Mouse (Mus musculus) T-helper 17 cell (primary cell): ENCODE data around the gene Il1a.

ENCODE experiments used
- in situ Hi-C, 2 experiments: fragments of 300-600 bp; cut with MboI, MseI; formaldehyde crosslinking; loops; 1 replicate in 1 of 2; 2 replicates in 1 of 2; pipeline ENCODE4 v1.15.1; 2025; ENCODE audit warnings: high pct_unique_total_duplicates in 2 of 2

Gene Il1a

DNA sequence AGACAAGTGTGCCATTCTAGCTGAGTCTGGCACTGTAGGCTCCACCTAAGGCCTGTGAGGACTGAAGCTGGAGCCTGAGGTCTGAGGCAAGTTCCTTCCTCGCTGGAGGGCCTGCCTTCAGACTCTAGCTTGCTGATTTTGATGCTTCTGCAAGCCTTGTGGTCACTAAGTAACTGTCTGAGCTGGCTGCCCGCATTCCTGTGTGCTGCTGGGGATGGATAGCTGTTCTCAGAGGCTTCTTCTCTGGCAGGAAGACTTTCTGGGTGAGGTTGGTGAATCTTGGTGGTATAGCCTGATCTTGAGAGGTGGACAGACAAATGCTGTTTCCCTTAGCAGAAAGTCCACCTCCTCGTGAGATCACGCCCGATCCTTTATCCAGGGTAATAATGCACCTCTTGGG, 42.0 kb downstream of the Il1a start:
- in situ Hi-C loops: no loop called here

DNA sequence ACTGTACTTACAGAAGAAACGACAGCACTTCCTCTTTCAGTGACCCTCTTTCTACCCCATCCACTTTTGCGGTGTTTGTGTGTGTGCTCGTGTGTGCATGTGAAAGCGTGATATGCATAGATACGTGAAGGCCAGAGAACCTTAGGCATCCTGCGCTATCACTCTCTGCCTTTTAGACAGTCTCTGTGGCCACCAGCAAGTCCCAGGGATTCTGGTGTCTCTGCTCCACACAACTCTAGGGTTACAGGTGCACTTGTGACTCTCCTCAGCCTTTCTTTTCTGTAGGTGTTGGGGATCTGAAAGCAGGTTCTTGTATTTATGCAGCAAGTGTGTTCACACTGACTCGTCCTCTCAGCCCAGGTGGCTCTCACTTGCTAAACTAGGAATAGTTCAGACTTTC, 44.5 kb downstream of the Il1a start:
- in situ Hi-C loops: no loop called here

DNA sequence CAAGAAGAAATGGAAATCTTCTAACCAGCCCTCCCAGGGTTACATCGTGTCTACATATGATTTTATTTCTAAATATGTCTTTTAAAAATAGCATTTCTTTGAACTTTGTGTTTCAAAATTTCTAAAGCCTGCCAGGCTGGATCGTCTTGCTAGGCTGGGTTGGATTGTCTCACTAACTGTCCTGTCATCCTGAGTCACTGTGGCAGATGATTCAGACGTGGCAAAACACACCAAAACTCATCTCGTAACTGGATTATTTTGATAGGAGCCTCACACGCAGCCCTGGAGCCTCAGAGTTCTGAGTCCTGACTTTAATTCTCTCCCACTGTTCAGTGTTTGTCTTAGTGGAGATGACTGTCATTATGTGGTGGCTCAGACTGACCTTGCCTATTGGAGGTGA, 46.7 kb downstream of the Il1a start:
- in situ Hi-C loops: no loop called here

DNA sequence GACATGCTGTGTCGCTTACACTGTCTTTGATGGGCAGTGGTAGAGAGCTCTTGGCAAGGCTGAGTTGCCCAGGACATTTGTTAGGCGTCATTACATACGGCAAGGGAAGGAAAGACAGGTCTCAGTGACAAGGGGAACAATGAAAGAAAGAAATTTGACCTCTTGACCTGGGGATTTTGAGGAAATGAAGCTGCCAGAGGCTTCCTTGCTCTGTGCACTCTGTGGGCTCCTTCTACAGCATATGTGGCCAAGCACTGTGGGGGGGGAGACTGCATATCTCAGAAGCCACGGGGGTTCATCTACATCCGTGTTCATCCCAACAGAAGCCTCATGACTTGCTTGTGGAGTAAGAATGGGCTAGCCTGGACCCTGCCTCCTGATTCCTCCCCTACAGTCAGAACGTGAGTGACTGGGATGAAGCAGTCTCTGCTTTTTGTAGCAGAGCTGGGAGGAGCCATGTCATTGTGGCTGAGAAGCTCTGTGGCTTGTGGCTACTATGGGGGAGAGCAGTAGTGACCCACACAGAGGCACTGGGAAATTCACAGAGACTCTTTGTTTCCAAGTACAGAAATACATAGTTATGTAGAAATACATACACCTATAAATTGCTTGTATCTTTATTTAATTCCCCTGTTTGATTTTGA, 48.5 kb downstream of the Il1a start:
- in situ Hi-C loops: no loop called here

DNA sequence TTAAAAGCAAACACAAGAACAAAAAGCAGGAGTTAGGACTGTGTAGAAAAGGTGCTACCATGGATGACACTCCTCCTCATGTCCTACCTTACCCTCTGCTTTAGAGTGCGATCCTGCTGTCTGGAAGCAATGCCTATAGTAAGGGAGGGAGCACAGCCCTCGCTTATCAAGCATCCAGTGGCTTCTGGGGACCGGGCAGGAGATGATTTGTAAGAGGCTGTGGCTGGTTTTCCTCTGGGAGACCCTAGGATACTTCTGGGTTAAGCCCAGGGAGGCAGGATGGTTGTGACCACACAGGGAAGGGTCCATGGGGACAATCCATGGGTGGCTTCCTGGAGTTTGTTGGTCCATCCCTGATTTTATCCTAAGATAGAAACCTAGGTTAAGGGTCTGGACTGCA, 49.1 kb downstream of the Il1a start:
- in situ Hi-C loops: no loop called here

DNA sequence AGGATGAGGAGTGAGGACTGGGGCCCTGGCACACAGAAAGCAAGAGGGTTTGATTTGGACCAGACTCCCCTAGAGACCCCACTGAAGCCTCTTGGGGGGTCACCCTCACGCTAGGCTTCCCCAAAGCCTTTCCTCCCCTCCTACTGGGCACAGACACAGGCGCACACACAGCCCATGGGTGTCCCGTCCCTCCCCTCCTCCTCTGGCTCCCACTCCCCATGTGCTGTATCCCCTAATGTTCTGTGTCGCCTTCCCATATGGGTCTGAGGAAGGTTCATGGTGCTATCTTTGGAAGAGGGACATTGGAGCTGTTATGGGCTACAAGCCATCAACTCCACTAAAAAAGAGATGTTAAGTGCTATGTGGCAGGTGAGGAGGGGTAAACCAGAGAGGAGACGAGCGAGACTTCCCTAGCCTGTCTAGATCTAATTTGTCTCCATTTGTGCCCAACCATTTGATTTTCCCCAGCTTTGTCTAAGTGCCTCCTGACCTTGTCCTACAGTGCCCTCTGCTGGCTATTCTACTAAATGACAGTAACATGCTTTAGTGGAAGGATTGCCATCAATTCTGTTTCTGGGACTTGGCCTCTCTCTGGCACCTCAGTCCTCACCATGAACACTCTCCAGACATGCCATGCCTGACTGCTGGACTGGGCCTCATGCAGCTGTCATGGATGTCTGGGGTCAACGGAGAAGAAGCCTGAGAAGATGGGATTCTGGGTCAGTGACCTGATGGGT, 51.1 kb downstream of the Il1a start:
- in situ Hi-C loops: loop anchor here (5.0 to 10.0 kb wide), 3 partner anchors 91 to 384 kb away; partner anchors contain the start of gene Chchd5 (in 2 of the 2)

DNA sequence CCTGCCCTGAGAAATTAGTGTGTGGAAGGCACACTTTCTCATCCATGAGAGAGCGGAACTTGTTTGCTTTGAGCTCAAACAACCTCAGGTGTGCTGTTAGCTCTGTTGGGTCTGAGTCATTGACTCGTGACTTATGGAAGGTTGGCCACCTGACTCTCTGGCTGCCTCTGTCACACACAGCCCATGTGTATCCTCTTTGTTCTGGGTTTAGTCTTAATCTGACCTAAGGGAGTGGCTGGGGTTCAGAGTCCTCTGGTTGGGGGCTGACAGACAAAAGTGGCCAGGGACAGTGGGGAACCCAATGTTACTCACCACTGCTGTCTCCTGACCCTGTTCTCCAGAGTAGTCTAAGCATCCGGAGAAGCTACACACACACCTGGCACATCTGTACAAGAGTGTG, 51.7 kb downstream of the Il1a start:
- in situ Hi-C loops: loop anchor here (5.0 to 10.0 kb wide), 3 partner anchors 91 to 383 kb away; partner anchors contain the start of gene Chchd5 (in 2 of the 2)

DNA sequence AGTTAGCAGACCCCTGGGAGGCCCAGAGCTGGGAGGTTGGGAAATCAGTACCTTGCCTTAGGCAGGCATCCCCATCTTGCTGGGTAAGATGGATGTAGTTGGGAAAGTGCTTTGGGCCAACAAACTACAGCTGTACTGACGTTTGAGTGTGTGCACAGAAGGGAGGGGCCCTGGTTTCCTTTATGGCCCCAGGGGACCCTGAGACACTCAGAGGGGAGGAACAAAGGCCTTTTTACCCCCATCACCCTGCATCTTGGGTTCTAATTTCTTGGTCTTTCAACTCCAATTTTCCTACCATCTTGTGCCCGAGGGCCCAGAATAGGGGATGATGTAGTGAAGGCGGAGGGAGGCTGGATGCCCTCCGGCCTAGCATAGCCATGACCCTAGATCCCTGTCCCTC, 53.8 kb downstream of the Il1a start:
- in situ Hi-C loops: loop anchor here (5.0 to 10.0 kb wide), 3 partner anchors 89 to 381 kb away; partner anchors contain the start of gene Chchd5 (in 2 of the 2)

DNA sequence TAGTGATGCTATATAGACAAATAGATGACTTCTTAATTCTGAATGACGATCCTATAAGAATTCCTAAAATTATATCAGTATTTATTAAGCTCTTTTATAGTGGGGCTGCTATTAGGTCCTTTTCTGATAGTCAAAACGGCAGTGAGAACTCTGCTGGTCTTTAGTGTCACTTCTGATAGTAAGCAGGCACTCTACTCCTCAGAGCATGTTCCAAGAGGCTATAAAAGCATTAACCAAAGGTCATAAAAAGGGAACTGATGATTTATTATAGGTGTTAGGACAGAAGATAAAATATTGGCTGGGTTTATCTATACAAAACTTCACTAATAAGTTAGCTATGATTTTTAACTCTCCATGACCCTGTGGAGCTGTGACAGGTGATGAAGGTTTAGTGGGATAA, 55.7 kb downstream of the Il1a start:
- in situ Hi-C loops: loop anchor here in 1 of 2 experiments (10.0 kb wide), 1 partner anchor 379 kb away; no protein-coding TSS in a partner anchor

DNA sequence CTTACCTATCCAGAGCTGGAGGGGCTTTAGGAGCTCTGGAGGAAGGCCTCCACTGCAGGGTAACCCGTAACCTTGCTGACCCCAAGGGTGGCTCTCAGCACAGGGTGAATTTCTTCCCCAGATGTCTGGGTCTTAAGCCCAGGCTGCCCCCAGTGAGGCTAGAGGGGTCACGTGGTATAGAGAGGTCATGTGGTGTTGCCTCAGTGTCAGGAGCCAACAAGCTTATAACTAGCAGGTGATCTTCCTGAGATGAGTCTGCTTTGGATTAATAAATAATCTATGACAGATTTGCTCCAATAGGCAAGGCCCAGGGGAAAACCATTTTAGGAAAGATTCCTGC, 56.2 kb downstream of the Il1a start:
- in situ Hi-C loops: loop anchor here in 1 of 2 experiments (10.0 kb wide), 1 partner anchor 379 kb away; no protein-coding TSS in a partner anchor

DNA sequence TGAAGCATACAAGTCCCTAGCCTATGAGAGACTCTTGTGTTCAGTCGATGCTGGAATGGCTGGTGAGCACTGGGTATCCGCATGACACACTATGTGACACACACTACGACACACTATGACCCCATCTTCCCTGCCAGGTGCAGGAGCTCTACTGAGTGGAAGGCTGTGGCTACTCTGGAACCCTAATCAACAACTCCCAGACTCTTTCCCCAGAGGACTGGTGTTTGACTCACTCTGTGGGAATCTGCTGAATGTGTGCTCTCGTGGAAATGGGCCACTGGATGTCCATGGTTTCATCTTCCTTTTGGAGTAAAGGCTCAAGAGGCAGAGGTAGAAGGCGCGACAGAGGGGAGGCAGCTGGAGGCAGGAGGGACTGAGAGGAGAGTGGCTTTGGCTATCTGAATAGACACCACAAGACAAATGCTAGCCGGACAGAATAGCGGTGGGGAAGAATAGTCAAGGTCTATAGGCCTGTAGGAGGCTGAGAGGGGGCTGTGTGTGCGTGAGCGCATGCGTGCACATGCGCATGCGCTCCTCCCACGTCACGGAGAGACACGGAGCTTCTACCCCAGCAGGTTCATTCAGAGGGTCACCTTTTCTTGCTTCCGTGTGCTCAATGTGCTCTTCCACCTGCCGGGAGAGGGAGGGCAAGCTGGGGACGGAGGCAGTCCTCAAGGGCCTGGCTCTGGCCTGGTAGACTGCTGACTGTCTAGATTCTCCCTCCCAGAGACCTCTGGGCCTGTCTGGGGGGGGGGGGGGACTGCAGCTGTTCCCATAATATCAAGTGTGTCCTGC, 56.7 kb downstream of the Il1a start:
- in situ Hi-C loops: loop anchor here in 1 of 2 experiments (10.0 kb wide), 1 partner anchor 378 kb away; no protein-coding TSS in a partner anchor
